Mouse (Mus musculus) neural tube, embryonic 11.5 days (tissue): ENCODE measurements at regions not wholly inside any gene's neighbourhood (a gene's known extent, or its start where the extent isn't known, plus 50 kb on each side); places are given as distances from the start of the nearest gene placed in this dataset.
"Not testable (repeated sequence)": the region's sequence is repeated elsewhere in the genome, so short reads cannot be mapped to it uniquely, and the experiment has no call there.

Experiments used
- ATAC-seq: fragments of 200-750 bp; cut with Nextera tagmentation; 2 replicates; pipeline ENCODE4 v1.8.0; 2017; ENCODE audit warnings: moderate number of reproducible peaks, mild to moderate bottlenecking, moderate TSS enrichment, moderate library complexity; ENCODE audit not compliant: insufficient read depth, low FRiP score, low TSS enrichment
- DNase-seq: peaks from one replicate; pipeline ENCODE4 v3.0.0-alpha.2; 2015; ENCODE audit warnings: low spot score
- H3K27ac ChIP-seq: fragments of 300-500 bp; sonication (generic); 2 replicates; pipeline ENCODE4 v1.5.1; 2014; ENCODE audit warnings: low read depth, mild to moderate bottlenecking, low read length
- H3K27me3 ChIP-seq: fragments of 300-500 bp; sonication (generic); 2 replicates; pipeline ENCODE4 v1.6.1; 2014; ENCODE audit warnings: mild to moderate bottlenecking, low read length, mixed read lengths; ENCODE audit not compliant: control insufficient read depth, insufficient read depth
- H3K36me3 ChIP-seq: fragments of 300-500 bp; sonication (generic); 2 replicates; pipeline ENCODE4 v1.6.1; 2014; ENCODE audit warnings: mild to moderate bottlenecking, low read length, moderate library complexity, mixed read lengths; ENCODE audit not compliant: control insufficient read depth, insufficient read depth
- H3K4me1 ChIP-seq: fragments of 300-500 bp; sonication (generic); 2 replicates; pipeline ENCODE4 v1.6.1; 2014; ENCODE audit warnings: low read length, mixed read lengths; ENCODE audit not compliant: control insufficient read depth, insufficient read depth
- H3K4me2 ChIP-seq: fragments of 300-500 bp; sonication (generic); 2 replicates; pipeline ENCODE4 v1.6.1; 2014; ENCODE audit warnings: low read depth, mild to moderate bottlenecking, moderate library complexity
- H3K4me3 ChIP-seq: fragments of 300-500 bp; sonication (generic); 2 replicates; pipeline ENCODE4 v1.5.1; 2014; ENCODE audit warnings: low read depth, low read length
- H3K9ac ChIP-seq: fragments of 300-500 bp; sonication (generic); 2 replicates; pipeline ENCODE4 v1.6.1; 2014; ENCODE audit warnings: mild to moderate bottlenecking, low read length
- H3K9me3 ChIP-seq: fragments of 300-500 bp; sonication (generic); 2 replicates; pipeline ENCODE4 v1.6.1; 2016; ENCODE audit warnings: low read length; ENCODE audit not compliant: control insufficient read depth
- WGBS: fragments of 180-500 bp; shearing (Covaris S2); extraction: QIAGEN DNeasy Blood & Tissue Kit; methylation state at CpG from one replicate; pipeline ENCODE4 v1.1.7; 2014; 5-methylcytosine and 5-hydroxymethylcytosine counted together

- ATAC-seq, result no peak
- WGBS, result 57% methylated on average over 2 of the region's 2 CpGs
- Histone ChIP-seq H3K27ac (no peak overlapping the region), H3K4me3 (no peak overlapping the region), H3K9ac (no peak overlapping the region), H3K27me3 (no peaks in the 10 kb centered on the region), H3K4me1 (no peaks in the 10 kb centered on the region), H3K36me3 (no peaks in the 10 kb centered on the region), H3K4me2 (no peak overlapping the region), H3K9me3 (no peaks in the 10 kb centered on the region)
- no peak for DNase-seq
Observed at GRCm38 (mm10) chr14:53562606-53563005, 691.3 kb downstream of the Dad1 start.

DNA sequence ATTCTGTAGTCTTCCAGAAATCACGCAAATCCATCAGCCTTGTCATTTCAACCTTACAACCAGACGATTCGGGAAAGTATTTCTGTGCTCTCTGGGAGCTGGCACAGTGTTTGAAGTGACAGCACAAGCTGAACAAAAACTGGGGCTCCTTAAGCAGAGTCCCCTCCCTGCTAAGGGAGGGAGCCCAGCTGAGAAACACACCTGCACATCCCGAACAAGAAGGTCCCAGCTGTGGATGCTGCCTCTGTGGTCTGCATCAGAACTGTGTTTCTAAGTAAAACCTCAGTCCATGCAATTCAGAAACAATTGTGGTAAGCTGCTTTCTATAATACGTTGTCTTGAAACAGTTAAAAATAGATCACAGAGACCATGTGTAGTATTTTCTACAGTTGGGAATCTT lies 693.8 kb downstream of the Dad1 start:
- 83% methylated on average over 5 of the region's 5 CpGs for WGBS
- not testable (repeated sequence) for H3K27ac ChIP-seq, DNase-seq, H3K9ac ChIP-seq, H3K27me3 ChIP-seq, ATAC-seq, H3K4me1 ChIP-seq, H3K4me3 ChIP-seq, H3K4me2 ChIP-seq, H3K9me3 ChIP-seq, H3K36me3 ChIP-seq

GRCm38 (mm10) chr14:53559386-53559920 lies 694.5 kb downstream of the Dad1 start:
- H3K4me2 ChIP-seq, H3K9ac ChIP-seq, H3K9me3 ChIP-seq, DNase-seq, H3K27me3 ChIP-seq, H3K36me3 ChIP-seq, H3K4me3 ChIP-seq, ATAC-seq, H3K4me1 ChIP-seq, H3K27ac ChIP-seq: not testable (repeated sequence)

DNA sequence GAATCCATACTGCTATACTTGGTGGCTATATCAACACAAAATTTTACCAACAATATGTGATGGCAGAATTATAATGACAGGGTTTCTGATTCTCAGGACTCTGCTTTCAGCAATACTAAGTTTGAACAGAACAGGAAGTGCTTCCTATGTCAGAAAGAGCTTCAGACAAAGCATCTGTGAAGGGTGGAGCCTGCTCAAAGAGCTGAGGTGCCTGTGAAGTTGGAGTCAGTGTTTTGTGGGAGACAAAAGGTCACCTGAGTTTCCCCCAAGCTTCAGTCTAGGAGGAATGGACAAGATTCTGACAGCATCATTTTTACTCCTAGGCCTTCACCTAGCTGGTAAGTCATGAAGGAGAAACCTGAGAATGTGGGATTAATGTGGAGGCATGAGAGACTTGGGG lies 700.1 kb downstream of the Dad1 start:
- DNase-seq, result no peak
- Histone ChIP-seq H3K27me3 (no peaks in the 10 kb centered on the region), H3K4me1 (no peaks in the 10 kb centered on the region), H3K4me2 (no peak overlapping the region), H3K9me3 (no peaks in the 10 kb centered on the region), H3K27ac (no peak overlapping the region), H3K36me3 (no peaks in the 10 kb centered on the region), H3K4me3 (no peak overlapping the region), H3K9ac (no peak overlapping the region)
- ATAC-seq, result no peak

- H3K36me3 ChIP-seq, H3K4me3 ChIP-seq, H3K27ac ChIP-seq, H3K9ac ChIP-seq, H3K9me3 ChIP-seq, H3K27me3 ChIP-seq, ATAC-seq, H3K4me1 ChIP-seq, DNase-seq, H3K4me2 ChIP-seq: not testable (repeated sequence)
Observed at GRCm38 (mm10) chr14:53547365-53547764, 706.5 kb downstream of the Dad1 start.

- ATAC-seq (no peak), DNase-seq (no peak)
- Histone ChIP-seq H3K9ac (no peak overlapping the region), H3K27me3 (no peaks in the 10 kb centered on the region), H3K9me3 (no peaks in the 10 kb centered on the region), H3K4me3 (no peak overlapping the region), H3K4me2 (no peak overlapping the region), H3K27ac (no peak overlapping the region), H3K36me3 (no peaks in the 10 kb centered on the region), H3K4me1 (no peaks in the 10 kb centered on the region)
- 76% methylated on average over 5 of the region's 5 CpGs for WGBS
Observed at GRCm38 (mm10) chr14:53545351-53545750, 708.6 kb downstream of the Dad1 start.

DNA sequence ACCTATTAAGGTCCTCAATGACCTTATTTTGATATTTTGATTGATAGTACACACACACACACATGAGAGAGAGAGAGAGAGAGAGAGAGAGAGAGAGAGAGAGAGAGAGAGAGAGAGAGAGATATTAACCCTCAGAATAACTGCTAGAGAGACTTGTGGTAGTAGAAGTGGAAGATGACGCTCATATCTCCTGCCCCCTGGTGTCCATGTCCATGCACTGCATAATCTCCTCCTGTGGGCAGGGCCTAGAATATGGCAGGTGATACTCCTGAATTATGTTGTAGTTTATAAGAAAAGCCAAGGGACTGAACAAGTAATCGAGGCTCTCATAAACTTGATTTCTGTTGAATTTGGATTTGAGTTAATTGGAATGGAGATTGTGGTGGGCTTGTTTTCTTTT lies 712.3 kb downstream of the Dad1 start:
- H3K9me3 ChIP-seq, ATAC-seq, H3K9ac ChIP-seq, H3K4me1 ChIP-seq, H3K4me3 ChIP-seq, H3K4me2 ChIP-seq, H3K27me3 ChIP-seq, H3K27ac ChIP-seq, H3K36me3 ChIP-seq: not testable (repeated sequence)
- peak; percentile 9 for DNase-seq
- WGBS, result 56% methylated on average over 2 of the region's 2 CpGs

DNA sequence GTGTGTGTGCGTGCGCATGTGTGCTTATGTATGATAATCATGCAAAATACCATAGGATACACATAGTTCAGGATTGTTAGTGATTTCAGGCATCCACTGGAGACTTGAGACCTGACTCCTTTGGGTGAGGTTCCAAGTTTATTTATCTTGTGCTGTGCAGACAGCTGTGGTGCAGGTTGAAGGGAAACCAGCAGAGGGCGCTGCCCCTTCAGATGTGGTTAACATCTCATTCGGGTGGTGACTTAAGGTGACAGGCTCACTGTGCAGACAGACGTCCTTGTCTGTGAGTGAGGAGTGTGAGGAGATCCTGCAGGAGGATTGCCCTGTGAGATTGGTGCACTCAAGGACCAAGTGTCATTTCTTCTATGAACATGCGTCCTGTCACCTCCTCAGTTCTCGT lies 716.0 kb downstream of the Dad1 start:
- H3K9ac ChIP-seq, H3K27ac ChIP-seq, H3K4me1 ChIP-seq, H3K9me3 ChIP-seq, H3K27me3 ChIP-seq, H3K4me3 ChIP-seq, ATAC-seq, H3K36me3 ChIP-seq, H3K4me2 ChIP-seq: not testable (repeated sequence)
- peak; percentile 12 for DNase-seq
- 54% methylated on average over 7 of the region's 7 CpGs for WGBS

DNA sequence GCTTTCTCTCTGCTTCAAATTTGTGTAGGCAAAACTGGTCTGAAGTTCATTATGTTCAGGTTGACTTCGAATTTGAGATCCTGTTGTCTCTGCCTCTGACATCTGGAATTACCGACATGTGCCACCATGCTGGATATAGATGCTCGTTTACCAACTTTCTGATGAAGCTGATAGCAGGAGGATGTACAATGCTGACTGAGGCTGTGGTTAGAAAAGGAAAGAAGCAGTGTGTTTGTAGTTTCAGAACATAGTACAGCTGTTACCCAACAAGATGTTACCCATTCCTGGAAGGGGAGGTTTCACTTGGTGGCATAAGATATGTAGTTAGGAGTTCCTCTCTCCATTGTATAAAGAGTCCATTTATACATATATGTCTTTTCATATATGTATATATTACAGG lies 730.5 kb downstream of the Dad1 start:
- not testable (repeated sequence) for H3K4me1 ChIP-seq, ATAC-seq, H3K4me2 ChIP-seq, DNase-seq, H3K9ac ChIP-seq, H3K36me3 ChIP-seq, H3K4me3 ChIP-seq, H3K9me3 ChIP-seq, H3K27ac ChIP-seq, H3K27me3 ChIP-seq
- WGBS, result no CpG with 5 or more reads among the region's 3 CpGs
